Mouse (Mus musculus): ENCODE results near the gene Srl.

Srl gene

GRCm38 (mm10) chr16:4519157-4519556 is 22.5 kb downstream of the Srl start:
- in situ Hi-C loops (cut with MboI, MseI), result loop anchor here (10.0 kb wide), 1 partner anchor 596 kb away; no protein-coding TSS in a partner anchor

- in situ Hi-C loops (cut with MboI, MseI), result loop anchor here (10.0 kb wide), 1 partner anchor 597 kb away; no protein-coding TSS in a partner anchor
Measured at GRCm38 (mm10) chr16:4517906-4518305, 23.7 kb downstream of the Srl start.

GRCm38 (mm10) chr16:4514383-4514782 is 27.2 kb downstream of the Srl start:
- in situ Hi-C loops (cut with MboI, MseI), result loop anchor here (10.0 kb wide), 1 partner anchor 600 kb away; no protein-coding TSS in a partner anchor

GRCm38 (mm10) chr16:4512661-4513438 is 28.8 kb downstream of the Srl start:
- in situ Hi-C loops (cut with MboI, MseI), result loop anchor here (10.0 kb wide), 1 partner anchor 602 kb away; no protein-coding TSS in a partner anchor

GRCm38 (mm10) chr16:4511371-4511770 is 30.2 kb downstream of the Srl start:
- in situ Hi-C loops (cut with MboI, MseI), result loop anchor here (10.0 kb wide), 1 partner anchor 603 kb away; no protein-coding TSS in a partner anchor

GRCm38 (mm10) chr16:4506181-4506580 is 35.4 kb downstream of the Srl start:
- in situ Hi-C loops (cut with MboI, MseI), result no loop called here

- in situ Hi-C loops (cut with MboI, MseI), result no loop called here
Measured at GRCm38 (mm10) chr16:4503495-4503894, 38.1 kb downstream of the Srl start.

- in situ Hi-C loops (cut with MboI, MseI), result no loop called here
Measured at GRCm38 (mm10) chr16:4502568-4502967, 39.0 kb downstream of the Srl start.

GRCm38 (mm10) chr16:4501703-4502102 is 39.9 kb downstream of the Srl start:
- in situ Hi-C loops (cut with MboI, MseI), result no loop called here

GRCm38 (mm10) chr16:4500598-4501385 is 40.8 kb downstream of the Srl start:
- in situ Hi-C loops (cut with MboI, MseI), result no loop called here

GRCm38 (mm10) chr16:4497762-4498607 is 43.6 kb downstream of the Srl start:
- in situ Hi-C loops (cut with MboI, MseI), result no loop called here

GRCm38 (mm10) chr16:4496470-4496869 is 45.1 kb downstream of the Srl start:
- in situ Hi-C loops (cut with MboI, MseI), result no loop called here

GRCm38 (mm10) chr16:4495861-4496260 is 45.8 kb downstream of the Srl start:
- in situ Hi-C loops (cut with MboI, MseI), result no loop called here

GRCm38 (mm10) chr16:4492777-4493563 is 48.6 kb downstream of the Srl start:
- in situ Hi-C loops (cut with MboI, MseI), result no loop called here

GRCm38 (mm10) chr16:4489114-4489624 is 52.4 kb downstream of the Srl start:
- in situ Hi-C loops (cut with MboI, MseI), result no loop called here

GRCm38 (mm10) chr16:4480616-4481265 is 60.9 kb downstream of the Srl start:
- in situ Hi-C loops (cut with MboI, MseI), result loop anchor here (5.0 kb wide), 1 partner anchor 132 kb away; no protein-coding TSS in a partner anchor

- in situ Hi-C loops (cut with MboI, MseI), result no loop called here
Measured at GRCm38 (mm10) chr16:4477591-4478215, 63.9 kb downstream of the Srl start.

- in situ Hi-C loops (cut with MboI, MseI), result no loop called here
Measured at GRCm38 (mm10) chr16:4474882-4475803, 66.5 kb downstream of the Srl start.

Data from T-helper 1 cell (primary cell).